Mouse (Mus musculus) urinary bladder, adult 18-20 months (tissue): ENCODE results near the gene 1700014D04Rik.
"Not testable (repeated sequence)": the region's sequence is repeated elsewhere in the genome, so short reads cannot be mapped to it uniquely, and the experiment has no call there.

Source experiments
- DNase-seq, 2 experiments: peaks; one replicate each; pipeline ENCODE4 v3.0.0; 2022; ENCODE audit warnings: low spot score in 2 of 2, mixed read lengths in 2 of 2

1700014D04Rik gene

DNA sequence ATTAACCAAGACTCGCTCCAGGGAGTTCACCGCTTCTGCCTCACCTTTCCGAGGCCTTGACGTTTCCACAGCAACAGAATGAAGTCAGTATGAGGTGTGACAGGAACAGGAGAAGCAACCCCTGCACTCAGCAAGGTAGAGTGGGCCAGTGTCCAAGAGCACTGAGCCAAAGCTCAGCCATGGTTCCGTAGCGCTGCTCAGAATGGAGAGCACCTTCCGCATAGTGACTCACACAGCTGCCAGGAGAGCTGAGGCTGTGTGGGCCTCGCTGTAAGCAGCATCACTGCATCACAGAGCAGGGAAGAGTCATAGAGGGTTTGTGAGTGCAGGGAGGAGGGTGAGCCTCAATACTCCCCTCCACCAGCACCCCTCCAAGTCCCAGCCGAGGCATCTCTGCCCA is at the start of gene 1700014D04Rik:
Gene 1700014D04Rik, minus strand, starts transcription at position 42 of the 400 bp plus-strand sequence.
- no peak for DNase-seq

DNA sequence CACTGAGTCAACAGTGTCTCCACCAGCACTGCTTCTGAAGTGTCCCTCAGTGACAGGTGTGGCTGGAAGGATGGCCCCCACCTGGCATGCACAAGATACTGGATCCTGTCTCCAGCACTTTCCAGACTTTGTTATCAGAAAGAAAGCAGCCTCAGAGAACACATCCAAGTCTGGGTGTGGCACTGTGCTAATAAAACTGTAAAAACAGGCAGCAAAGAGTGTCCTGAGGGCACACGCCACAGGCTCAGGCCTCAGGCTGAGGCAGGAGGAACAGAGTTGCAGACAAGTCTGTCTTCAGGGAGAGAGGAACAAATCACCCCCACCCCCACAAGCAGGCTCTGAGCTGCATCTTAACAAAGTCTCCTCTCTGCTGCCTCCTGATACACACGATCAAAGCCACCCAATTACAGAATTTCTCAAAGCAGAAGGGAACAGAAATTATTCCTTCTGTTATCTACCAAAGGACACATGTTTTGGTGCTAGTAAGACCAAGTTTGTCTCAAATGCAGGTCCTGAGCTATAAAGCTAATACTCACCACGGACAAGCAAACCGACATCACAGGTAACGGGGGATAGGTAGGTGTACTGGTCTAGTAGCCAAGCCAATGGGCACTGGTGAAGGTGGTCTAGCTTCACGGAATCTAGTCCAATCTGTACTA is 49.4 kb upstream of the 1700014D04Rik start:
- DNase-seq = no peak

- DNase-seq = no peak
Observed at GRCm38 (mm10) chr13:59794786-59795185, 48.2 kb upstream of the 1700014D04Rik start.

DNA sequence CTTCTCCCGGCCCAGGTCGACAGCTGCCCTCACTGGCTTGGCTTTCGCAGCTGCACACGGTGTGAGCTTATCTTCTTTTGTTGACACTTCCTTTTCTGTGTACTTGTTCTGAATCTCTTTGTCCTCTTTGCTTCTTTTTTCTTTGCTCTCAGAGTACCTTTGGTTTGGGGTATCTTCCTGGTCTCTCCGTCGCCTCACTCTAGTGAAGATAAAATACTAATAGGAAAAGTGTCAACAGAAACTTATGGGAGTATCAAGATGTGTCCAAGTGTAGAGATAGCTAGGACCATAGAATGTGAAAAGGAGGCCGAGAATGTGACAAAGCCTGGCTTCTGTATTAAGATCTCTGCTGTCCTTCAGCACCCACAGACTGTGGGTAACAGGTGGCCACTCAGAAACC is 35.6 kb upstream of the 1700014D04Rik start, which contains the start of gene Gm49354:
Gene Gm49354, minus strand, starts transcription at position 101 of the 400 bp plus-strand sequence.
- no peak for DNase-seq

DNA sequence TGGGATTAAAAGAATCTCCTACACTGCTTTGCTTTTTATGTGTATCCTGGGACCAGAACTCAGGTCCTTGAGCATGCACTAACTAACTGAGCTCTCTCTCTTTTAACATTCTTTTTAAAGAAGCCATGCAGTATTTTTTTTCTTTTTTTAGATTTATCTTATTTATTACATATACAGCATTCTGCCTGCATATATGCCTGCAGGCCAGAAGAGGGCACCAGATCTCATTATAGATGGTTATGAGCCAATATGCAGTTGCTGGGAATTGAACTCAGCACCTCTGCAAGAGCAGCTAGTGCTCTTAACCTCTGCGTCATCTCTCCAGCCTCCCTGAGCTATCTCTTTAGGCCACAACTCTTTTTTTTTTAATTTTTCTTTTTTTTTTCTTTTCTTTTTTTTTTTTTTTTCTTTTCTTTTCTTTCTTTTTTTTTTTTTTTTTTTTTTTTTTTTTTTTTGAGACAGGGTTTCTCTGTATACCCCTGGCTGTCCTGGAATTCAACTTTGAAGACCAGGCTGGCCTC is 33.3 kb upstream of the 1700014D04Rik start:
- not testable (repeated sequence) for DNase-seq

DNA sequence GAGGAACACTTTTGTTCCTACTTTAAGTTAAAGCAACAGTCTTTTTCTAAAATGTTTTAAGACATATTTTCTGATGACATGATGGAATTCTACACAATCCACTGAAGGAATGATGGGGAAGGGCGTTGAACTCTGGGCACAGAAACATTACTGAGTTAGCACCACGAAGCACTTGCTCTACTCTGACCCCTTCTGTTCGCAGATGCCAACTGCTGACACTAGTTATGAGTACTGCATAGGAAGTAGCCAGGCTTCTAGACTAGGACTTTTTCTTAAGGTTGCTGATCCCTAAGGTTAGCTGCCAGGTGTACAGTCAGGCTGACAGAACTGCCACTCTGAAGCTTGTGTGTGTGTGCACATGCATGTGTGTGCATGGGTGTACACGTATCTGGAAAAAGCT is 32.7 kb upstream of the 1700014D04Rik start:
- no peak for DNase-seq

DNA sequence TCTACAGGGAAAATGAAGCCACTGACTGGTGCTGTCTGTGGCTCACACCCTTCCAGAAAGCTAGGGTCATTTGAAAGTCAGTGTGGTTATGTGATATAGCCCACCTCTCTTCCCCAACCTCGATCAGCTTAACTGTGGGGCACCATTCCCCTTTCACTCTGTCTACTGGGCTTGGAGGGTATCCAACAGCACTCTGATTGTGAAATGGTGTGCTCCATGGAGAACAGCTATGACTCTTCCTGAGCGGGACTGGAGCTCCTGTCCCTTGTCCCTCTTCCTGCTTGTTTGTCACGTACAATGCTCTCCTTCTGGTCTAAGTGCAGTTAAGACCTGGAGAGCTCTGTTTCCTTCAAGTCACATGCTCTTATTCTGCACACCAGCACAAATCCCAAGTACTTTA is 28.6 kb upstream of the 1700014D04Rik start:
- DNase-seq = no peak

DNA sequence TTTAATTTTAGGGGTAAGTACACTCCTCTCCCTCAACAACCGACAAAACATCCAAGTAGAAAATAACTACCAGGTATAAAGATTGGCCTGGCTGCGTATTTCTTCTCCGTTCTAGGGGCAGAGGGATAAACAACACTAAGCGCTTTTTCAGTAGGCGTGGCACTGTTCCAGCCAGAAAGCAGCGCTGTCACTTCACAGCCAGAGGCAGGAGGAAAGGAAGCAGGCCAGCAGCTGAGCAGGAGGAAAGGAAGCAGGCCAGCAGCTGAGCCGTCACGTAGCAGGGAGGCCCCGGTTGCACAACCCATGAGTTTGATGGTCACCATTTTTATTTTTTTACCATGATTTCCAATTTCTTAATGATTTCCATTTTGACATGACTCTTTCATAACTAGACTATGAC is 24.7 kb upstream of the 1700014D04Rik start:
- DNase-seq = peak in 1 of 2 experiments; percentile 55

- DNase-seq = no peak
Observed at GRCm38 (mm10) chr13:59770847-59771246, 24.3 kb upstream of the 1700014D04Rik start.

GRCm38 (mm10) chr13:59770164-59770562 is 23.6 kb upstream of the 1700014D04Rik start:
- DNase-seq = peak; percentile 68 to 78

DNA sequence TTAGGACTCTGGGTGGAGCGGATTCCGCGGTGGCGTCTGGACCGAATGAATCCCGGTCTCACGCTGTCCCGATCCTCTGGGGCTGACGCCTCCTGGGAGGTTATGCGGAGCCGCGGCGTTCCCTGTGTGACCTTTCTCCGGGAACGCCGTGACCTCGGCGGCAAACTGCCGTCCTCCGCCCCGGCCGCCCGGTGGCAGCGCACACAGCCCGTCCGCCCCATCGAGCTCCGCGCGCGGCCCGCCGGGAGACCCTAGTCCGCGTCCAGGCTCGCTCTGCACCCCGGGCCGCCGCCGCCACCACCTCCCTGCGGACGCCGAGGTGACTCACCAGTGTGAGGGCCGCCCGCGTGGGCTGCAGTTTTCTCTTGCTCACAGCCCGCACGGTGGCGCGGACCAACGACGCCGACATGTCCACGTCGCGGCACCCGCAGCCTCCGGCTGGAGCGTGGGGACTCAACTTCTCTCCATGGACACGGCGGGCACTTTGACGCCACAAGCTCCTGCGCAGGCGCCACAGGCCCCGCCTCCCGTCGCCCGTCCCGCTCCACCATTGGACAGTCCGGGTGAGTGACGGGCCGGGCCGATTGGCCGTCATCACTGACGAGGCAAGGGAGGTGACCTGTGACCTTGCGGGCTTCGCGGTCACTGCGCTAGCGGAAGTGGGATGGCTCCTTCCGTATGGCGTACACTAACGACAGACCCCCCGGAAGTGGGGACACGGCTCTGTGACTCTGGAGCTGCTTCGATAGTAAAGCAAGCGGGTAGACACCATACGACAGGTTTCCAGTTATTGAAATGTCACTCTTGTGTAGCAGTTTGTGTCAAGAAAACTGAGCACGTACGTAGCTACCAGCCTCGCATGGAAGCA is 23.0 kb upstream of the 1700014D04Rik start, which contains the start of gene Isca1:
Gene Isca1, minus strand, starts transcription at position 515 of the 868 bp plus-strand sequence.
- peak; percentile 98 to 99 for DNase-seq

GRCm38 (mm10) chr13:59768531-59768930 is 22.0 kb upstream of the 1700014D04Rik start:
- no peak for DNase-seq

DNA sequence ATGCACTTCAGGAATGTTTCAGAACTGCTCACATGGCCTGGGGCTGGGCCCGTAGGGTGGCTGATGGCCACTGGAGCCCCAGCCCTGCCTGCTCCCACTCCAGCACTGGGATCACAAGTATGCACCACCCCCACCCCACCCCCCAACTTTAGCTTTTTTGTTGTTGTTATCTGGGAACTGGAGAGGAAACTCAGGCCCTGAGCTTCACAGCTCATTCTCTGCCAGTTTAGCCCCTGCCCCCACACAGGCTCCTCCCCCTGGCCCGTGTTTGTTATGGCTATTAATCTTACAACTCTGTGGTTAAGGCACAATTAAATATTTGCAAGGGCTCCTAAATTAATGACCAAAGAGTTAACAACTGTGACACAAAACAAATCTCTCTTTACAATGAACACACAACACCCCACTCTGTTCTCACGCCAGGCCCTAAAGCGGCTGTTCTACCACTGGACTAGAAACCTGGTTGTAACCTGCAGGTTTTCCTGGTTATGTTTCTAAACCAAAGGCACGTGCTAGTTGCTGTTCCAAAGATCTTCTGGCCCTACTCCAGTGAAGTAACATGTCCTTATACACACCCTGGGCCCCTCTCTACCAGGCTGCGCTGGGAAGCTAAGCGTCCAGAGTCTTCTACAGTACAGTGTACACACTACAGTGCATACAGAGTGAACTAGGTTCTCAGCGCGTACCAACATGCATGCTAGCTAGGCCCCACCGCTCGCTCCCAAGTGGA is 20.4 kb upstream of the 1700014D04Rik start:
- DNase-seq = no peak

DNA sequence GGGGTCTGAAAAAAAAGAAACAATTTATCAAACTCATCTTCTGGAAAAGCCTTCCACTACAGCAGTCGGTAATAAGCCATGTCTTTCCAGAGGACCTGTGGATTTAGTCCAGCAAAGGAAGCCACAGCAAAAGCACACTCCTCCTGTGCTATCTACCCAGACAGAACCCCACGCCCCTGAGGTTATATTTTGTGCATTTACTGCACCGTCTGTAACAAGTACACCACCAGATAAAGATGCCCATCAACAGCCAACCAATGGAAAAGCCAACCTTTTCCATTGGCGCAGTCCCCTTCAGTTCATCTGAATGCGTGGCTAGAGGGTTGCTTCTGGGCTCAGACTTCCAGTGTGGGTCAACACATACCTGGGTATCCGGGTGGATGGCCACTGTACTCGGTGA is 16.2 kb upstream of the 1700014D04Rik start:
- DNase-seq = no peak

DNA sequence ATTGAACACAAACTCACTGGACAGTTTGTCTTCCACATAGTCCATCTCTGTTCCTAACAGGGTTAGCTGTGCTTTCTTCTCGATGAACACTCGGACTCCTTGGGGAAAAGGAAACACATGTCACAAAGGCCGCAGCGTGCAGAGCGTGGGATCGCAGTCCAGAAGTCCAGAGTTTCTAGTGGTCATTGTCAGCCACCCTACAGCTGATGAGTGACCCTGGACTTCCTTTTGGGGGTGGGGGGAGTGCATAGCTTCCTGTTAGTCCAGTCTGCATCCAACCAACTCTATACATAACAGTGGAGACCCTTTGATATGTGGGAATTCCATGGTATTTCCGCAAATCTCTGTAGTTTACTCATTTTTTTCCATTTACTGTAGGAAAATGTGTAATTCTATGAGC is 10.4 kb upstream of the 1700014D04Rik start:
- no peak for DNase-seq

DNA sequence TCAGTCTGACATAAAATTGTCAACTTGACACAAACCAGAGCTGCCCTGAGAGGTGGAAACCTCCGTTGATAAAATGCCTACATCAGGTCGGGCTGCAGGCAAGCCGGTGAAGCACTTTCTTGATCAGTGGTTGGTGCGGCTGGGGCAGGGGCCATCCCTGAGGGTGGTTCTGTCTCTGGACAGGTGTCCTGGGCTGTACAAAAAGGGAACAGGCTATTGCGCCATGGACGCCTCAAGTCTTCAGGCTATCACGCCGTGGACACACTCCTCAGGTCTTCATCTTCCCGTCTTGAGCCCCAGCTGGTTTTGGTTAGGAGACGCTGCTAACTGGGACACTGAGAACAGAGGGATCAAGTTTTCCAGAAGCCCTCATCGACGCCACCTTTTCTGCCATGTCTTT is 3.8 kb upstream of the 1700014D04Rik start:
- no peak for DNase-seq

DNA sequence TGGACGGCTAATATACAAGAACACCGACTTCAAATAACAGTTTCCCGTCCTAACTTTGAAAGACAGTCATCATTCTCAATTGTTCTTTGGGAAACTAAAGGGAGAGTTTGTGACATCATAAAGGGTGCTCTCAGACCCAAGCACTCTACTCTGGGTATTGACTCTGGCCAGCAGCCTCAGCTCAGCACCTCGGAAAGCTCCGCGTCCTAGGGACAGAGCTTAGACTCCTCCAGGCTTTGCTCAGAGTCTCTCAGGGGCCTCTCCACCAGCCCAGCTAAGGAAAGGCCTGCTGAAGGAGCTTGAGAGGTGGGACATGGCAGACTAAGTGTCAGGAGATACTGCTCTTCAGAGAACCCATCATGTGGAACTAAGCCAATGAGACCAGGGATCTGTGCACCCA is 388 bp downstream of the 1700014D04Rik start:
- no peak for DNase-seq

DNA sequence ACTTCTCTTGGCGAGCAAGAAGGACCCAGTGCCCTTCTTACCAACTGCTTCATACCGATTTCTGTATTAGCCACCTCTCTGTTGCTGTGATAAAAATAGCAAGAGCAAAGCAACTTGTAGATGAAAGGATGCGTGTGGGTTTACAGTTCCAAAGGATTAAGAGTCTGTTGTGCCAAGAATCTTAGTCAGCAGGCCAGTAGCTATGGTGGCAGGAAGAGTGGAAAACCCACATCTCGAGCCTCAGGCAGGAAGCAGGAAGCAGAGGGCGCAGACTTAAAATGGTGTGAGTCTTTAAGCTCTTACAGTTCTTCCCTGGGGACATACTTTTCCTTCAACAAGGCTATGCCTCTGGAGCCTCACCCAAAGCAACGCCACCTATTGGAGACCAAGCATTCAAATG is 1.1 kb downstream of the 1700014D04Rik start:
- no peak for DNase-seq

- no peak for DNase-seq
Observed at GRCm38 (mm10) chr13:59741697-59742096, 4.9 kb downstream of the 1700014D04Rik start.

- no peak for DNase-seq
Observed at GRCm38 (mm10) chr13:59741096-59741495, 5.5 kb downstream of the 1700014D04Rik start.

GRCm38 (mm10) chr13:59739397-59739796 is 7.2 kb downstream of the 1700014D04Rik start:
- no peak for DNase-seq

GRCm38 (mm10) chr13:59738455-59738854 is 8.1 kb downstream of the 1700014D04Rik start:
- no peak for DNase-seq
